Mouse (Mus musculus): ENCODE data around the gene Abcg5. TPM values are rescaled to one million over a fixed set of nuclear protein-coding genes. Genes with fewer than 3 reads are reported as not detected.

Abcg5 gene
- polyA plus RNA-seq (2017; shearing (Covaris generic)), result under 1 TPM in 1 of 3 experiments, not detected in 2; 0.49 TPM

DNA sequence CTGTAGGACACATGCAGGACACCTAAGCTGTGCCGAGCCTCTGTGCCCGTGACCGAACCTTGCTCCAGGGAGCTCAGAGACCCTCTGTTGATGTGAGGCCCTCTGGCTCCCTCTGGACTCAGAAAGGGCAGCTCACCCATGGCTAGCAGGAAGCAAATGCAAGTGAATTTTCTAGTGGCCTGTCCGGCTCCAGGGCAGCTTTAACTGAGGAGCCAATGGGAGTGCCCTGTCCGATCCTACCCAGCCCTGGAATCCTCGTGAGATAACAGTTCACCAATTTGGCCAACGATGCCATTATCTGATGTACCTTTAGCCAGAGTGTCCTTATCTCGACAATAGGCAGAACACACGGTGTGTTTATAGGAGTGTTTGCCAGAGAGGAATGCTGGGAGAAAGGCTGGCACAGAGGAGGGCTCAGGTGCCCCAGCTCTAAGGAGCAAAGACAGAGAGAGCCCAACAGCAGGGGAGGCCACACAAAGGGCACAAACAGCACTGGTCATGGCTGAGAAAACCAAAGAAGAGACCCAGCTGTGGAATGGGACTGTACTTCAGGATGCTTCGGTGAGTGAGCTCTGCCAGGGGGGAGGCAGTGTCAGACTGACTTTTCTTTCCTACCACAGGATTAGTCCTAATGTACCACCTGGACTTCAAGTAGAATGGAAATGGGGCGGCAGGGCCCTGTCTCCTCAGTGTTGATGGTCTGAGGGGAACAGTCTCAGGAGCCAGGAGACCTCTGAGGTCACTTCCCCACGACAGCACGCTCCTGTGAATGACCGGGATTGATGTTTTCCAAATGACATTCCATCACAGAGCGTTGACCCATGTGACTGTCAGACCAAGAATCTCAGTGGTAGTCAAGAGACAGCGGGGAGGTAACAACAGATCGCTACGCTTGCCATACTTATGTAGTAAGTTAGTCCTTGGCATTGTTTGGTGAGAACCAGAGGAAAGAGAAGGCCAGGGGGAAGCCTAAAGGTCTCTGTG, at the start of gene Abcg5:
Gene Abcg5 (minus strand): TSS at position 278 of the 984 bp plus-strand sequence.
- ATAC-seq, result no peak

DNA sequence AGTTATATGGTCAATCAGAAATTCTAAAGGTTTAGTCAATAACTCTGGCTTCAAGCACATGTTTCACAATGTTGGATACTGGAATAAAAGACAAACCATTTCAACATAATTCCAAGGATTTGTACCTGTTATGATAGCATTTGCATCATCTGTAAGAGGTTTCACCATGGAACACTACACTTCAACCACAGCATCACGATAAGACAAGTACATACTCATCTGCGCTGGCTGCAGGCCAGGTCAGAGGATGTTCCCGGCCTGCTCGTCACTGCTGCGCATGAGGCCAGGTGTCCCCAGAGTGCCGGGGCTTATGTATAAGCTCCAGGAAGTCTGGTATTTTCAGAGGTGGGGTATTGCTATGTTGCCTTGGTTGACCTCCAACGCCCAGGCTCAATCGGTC, 49.8 kb upstream of the Abcg5 start:
- no peak for ATAC-seq

DNA sequence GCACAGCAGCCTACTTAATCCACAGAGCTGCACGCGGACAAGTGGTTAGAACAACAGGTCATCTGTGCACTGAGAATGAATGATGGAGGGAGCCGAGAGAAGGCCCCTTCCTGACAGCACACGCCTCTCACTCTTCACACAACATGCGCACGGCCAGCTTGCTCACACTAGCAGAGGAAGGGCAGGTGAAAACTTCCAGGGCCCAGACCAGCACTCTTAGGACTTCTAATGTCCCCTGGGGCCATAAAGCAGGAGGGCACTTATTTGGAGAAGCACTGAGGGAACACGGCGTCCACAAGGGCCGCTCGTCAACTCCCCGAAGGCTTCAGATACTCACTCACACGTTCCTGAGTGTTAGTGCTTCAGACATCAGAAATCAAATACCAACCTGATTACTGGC, 48.5 kb upstream of the Abcg5 start:
- no peak for ATAC-seq

DNA sequence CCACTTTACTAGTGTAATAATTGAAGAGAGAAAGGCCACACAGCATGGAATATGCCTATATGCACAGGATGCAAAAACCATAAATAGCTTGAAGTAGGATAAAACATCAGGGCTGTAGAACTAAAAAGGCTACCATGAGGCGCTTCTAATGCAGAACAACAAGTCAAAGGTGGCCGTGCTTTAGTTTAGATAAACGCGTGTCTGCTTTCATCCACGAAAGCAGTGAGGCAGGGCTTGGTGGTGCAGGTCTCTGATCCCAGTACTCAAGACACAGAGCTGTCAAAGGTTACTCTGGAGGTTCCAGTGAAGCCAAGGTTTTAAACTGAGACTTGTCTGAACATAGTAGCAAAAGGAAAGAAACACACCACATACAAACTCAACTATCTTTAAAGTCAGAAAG, 46.3 kb upstream of the Abcg5 start:
- no peak for ATAC-seq

DNA sequence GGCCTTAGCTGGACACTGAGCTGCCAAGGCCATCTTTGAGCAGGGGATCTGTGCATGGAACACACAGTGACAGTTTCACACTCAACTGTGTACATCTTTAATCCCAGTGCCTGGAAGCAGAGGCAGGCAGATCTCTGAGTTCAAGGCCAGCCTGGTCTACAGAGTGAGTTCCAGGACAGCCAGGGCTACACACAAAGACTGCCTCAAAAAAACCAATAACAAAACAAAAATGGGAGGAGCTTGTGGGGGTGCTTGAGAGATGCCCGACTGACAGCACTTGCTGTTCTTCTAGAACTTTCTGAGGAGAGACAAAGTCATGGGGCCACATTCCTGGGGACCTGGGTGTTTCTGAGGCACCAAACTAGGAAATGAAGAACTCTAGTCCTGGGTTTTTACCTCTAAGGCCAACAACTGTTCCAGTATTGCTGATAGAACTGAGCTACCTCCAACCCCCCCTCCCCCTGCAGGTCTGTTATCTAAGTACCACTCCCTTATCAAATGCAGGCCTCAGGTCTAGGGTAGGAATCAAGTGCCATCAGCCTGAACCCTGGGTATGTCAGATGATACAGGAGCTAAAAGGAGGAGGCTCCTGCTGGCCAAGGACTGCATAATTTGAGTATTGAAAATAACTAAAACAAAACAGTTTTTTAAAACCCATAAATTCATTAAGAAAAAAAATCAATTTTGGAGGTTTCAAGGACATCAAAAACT, 45.5 kb upstream of the Abcg5 start:
- no peak for ATAC-seq

DNA sequence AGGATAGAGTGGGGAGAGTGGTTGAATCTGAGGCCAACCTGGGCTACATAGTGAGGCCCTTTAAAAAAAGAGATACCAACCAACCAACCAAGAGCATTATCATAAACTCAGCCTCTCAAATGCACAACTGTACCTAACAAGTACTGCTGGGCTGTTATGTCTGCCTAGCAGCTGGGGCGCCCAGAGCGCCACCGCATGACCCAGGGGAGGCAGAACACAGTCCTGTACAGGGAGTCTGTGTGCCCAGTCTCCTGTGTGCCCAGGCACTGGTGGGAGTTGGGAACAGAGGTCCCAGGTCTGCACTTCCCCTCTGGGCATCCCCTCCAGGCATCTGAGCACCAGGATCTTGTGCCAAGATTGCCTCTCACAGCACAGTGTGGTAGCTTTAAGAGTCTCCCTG, 42.4 kb upstream of the Abcg5 start:
- ATAC-seq, result no peak

DNA sequence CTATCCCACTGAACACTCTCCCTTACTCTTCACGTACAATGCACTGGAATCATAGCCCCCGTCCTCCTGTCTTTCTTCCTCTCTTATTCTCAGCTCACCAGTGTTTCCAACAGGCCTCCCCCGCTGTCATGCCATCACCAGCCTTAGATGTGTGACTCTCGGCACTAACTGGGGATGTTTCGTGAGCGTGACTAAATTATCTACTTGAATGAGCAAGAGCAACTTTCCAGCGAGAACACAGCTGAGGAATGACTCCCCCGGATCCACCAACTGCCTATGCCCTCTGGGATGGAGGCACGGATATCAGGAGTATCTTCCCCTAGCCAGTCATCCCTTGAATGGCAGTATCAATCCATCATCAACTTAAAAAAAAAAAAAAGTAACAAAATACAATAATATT, 41.2 kb upstream of the Abcg5 start:
- ATAC-seq, result no peak

DNA sequence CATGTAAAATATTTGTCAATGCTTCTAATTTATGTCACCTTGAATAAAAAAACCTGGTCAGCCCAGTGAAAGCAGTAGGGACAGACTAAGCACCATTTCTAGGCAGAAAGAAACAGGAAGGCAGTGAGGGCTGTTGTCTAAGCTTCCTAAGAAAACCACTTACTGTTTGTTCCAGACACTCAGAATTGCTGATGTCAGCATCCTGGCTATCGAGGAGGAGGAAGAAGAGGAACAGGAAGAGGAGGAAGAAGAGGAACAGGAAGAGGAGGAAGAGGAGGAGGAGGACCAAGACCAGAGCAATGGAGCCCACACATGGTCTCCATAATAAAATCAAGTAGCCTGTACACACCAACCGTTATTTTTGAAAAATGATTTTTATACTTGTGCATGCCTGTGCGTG, 36.3 kb upstream of the Abcg5 start:
- no peak for ATAC-seq

DNA sequence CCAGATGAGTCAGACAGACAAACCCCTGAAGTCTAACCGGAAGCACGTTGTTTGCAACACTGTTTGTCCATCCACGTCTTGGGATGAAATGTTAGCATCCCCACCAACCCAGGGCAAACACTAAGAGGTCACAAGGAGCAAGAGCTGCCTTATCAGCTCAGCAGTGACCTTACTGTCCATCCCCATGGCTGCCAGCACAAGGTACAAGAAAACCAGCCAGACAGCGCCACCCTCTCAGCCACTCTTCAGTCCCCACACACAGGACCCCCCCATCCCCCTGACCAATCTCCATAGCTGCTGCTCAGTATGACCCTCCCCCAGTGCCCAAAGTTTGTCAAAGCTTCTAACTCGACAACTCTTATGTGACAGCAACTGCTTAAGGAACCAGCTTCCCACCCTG, 34.6 kb upstream of the Abcg5 start:
- ATAC-seq, result no peak

DNA sequence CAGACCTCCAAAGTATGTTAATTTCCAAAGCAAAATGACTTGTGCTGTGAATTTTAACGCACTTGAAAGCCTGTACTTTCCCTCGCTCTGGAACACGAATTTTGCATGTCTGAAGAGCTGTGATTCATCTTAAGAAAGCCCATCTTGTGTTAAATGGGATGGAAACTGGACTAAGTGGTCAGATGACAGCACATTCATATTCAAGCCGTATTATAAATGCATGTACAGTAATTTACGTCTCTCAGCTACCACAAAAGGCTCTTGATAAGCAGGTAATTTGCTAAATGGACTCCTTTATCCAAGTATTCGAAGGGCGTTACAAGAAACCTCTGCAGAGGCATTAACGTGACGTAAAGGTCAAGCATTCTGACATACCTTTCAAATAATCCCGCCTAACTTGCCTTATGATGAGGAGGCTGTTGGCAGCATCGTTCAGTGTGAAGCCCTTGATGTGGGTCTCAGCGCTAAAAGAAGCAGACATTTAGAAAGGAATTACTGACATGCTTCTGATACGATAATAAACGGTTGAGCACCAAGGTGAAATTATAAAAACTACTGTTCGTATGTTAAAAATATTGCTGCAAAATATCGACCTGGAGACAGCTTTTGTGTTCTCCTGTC, 33.6 kb upstream of the Abcg5 start:
- ATAC-seq, result no peak

DNA sequence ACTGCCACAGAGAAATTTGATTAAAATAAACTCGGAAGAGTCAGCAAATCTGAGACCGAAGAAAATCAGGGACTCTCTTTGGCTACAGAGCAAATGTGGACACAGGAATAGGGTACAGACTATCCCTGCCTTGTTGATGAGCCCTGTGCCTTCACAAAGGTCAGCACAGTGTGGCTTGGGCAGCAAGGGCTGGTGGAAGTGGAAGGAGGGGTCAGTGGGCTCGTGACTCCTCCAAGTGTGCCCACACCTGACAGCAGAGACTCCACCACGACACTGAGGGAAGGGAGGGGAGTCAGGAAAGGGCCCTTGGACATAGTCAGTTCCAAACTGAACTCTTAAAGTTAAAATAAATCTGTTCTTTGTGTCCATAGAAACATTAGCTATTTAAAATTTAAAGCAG, 32.1 kb upstream of the Abcg5 start:
- no peak for ATAC-seq

DNA sequence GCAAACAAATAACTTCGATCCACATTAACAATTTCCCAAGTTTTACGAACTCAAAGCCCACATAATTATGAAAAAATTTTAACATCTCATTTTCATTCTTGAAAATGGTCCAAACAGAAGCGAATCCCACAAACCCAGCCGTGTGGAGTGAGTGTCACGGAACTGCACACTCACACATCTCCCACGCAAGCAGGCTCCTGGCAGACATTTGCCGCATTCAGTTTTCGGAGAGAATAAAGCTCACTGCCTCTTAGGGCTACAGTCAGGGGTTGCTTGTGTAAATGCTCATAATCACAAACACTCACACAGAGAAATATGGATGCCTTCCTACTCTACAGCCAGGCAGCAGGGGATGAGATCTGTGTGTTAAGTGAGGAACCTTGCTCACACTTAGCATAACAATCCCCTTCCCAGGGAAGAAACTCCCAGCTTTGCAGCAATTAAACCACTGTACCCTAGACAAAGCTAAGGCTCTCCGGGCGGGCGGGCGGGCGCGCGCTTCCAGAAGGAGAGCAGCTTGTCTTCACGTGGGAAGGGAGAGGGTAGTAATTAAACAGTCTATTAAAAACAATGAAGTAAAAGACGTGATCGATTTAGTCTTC, 30.9 kb upstream of the Abcg5 start:
- ATAC-seq, result no peak

DNA sequence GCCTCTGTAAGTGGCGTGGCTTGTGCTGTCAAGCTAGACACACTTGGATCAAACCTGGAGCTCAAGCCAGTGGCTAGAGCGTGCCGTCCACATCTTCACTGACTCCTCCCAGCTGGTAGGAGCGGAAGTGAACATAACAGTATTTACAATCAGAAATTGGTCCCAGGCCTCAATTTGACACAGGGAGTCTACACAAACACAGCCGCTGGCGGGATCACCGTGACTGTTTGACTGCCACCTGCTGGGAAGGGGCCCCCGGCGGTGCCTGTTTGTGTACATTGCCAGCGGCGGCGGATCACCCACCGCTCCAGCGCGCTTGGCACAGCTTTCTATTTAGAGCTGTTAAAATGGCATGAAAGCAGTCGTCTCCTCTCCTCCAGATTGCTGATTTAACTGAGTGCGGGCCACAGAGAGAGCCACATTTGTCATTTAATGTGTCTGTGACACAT, 26.6 kb upstream of the Abcg5 start:
- no peak for ATAC-seq

DNA sequence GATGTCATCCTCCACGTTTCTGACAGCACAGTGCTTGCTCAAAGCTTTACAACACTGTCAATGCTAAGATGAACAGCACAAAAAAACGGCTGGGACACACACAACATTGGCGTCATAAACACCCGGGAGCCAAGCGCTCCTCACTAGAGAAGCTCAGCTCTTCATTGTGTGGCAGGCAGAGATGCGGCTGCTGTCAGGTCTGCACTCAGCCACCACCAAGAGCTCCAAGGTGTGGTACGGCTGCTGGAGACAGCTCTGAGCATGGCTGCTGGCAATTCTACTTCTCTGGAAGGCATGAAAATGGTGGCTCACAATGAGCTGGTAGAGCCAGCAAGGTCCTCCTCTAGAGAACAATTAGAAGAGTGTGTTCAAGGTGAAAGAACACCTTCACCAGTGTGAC, 26.0 kb upstream of the Abcg5 start:
- no peak for ATAC-seq

DNA sequence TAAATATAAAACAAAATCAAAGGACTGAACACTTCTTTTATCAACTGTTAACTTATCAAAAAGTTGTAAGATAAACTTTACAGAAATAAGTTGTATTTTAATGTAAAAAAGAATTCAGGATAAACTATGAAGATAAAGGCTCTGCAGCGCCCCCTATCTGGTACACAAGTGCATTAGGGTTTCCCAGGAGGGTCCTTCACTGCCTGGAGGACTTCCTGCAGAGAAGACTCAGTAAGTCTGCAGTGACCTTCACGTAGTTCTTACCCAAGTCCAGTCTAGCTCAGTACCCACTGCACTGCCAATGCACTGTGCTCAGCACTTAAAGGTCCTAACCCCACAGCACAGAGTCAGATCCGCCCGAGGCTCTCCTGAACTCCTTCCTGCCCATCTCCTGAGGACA, 24.6 kb upstream of the Abcg5 start:
- ATAC-seq, result no peak

DNA sequence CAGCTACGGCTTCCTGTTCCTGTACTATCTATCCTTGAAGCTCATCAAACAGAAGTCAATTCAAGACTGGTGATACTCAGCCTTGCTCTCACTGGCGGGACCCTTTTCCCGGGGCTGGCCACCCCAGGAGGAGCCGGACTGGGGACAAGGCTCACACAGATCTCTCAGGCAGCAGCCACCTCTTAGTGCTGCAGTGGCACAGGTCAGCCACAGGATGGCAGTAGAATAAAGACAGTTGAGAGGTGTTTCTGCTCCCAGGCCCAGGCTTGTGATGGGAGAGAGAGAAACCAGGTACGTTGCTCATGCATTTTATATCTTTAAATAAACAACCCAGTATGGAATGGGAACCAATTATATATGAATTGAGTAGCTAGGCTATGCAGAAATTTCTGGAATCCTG, 15.9 kb upstream of the Abcg5 start:
- ATAC-seq, result peak; percentile 64

DNA sequence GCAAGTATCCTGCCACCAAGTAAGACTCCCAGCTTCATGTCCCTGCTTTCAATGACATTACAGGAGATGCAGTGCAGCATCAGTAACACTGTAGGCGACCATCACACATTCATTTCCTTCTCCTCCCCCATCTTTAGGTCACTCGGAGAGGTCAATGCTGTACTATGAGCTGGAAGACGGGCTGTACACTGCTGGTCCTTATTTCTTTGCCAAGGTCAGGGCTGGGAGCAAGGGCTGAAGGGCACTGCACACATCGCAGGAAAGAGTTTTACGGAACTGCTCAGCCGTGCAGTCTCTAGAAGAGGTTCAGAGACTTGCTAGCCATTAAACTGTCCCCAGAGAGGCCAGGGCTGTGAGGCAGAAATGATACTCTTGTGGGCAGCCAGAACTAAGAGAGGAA, 13.7 kb upstream of the Abcg5 start:
- no peak for ATAC-seq

DNA sequence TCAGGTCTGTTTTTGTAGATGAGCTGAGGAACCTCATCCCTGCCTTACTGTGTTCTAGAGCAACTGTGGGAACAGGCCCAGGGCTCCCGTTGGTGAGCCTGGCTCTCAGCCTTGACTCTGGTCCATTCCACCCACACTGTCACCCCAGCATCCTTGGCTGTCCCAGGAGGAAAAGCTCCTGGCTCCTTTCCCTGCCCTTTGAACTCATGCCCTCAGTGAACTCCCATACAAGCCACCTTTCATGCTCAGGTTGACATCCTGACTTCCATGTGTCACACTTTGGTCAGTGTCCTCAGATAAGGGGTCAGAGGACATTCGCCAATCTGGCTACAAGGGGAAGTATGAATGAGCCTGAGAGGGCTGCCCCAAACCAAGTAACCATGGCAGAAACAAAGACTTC, 10.9 kb upstream of the Abcg5 start:
- no peak for ATAC-seq

DNA sequence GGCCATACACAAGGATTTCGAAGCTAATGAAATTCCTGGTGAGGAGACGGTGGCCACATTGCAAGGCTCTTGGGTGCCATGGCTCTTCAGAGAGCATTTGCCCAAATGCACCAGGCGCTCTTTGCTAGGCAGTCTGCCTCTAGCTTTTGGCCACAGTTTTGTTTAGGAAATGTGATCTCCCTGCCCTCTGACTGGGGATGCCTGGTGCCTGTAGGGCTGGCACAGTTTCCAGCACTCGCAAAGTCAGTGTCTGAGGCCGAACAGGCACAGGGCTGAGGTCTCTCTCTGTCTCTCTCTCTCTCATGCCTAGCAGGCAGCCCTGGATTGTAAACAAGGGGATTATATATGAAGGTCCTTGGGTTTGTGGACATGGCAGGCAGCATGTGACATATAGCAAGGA, 7.3 kb upstream of the Abcg5 start:
- no peak for ATAC-seq

DNA sequence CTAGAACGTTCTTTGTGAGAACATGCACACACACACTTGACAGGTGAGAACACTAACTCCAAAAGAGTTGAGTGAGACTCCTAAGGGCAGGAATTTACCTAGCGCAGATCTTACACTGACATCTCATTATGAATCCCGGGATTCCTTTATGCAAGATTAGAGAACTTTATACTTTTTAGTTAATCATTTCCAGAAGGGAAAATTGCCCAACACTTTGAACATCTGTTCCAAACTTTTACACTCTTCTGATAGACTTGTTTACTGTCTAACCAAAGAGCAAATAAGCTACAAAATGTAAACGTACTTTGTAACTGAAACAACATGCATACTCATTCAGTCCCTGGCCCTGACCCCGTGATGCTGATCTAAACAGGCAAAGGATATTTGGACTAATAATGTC, 6.5 kb upstream of the Abcg5 start:
- ATAC-seq, result no peak

DNA sequence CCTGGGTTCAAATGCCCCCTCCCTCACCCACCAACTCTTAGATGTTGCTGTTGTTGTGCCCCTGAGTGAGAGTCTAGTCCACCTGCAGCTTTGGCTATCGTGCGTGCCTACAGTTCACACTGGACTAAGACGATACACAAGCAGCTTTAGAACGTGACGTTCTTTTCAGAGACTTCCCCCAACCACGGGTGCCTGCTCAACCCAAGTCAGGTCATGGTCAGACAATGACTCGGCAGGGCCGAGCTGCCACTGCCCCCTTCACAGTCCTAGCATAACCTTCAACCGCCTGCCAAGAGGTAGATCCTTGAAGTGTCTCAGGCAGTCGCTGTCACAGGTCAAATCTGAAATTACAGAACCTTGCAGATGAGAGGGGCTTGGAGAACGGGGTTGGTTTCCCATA, 6.0 kb upstream of the Abcg5 start:
- ATAC-seq, result no peak

DNA sequence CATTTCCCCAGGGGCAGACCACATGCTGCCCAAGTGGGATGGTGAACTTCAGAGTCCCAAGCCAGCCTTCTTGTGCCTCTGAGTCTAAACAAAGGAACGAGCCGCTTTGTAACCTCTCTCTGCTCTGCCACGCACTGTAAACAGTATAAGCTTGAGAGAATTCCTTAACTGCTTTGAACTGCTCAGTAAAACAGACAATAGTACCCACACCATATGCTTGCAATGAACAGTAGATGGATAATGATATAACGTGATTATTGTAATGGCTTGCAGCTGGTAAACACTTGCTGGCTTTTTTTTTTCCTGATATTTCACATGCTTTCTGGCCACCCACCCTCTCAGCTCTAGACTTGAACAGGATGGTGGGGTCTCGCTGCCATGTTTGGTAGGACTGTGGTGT, 5.2 kb upstream of the Abcg5 start:
- no peak for ATAC-seq

DNA sequence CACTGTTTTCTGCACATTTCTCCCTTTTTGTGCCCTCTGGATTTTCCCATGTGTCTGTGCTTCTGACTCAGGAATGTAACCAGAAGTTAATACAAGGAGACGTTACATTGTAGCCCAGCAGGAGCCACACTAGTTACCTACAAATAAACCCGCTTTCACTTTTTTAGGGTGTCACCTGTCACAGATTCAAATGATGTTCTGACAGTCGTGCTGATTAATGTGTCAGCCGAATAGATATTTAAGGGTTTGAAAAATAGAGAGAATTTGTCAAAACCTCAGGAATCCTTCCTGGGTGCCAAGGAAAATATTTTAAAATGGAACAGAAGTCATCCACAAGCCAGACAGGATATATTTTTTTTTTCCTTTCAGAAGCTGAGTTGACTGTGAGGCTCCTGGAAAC, 2.5 kb upstream of the Abcg5 start:
- ATAC-seq, result no peak
